Mouse (Mus musculus) embryonic facial prominence, embryonic 15.5 days (tissue): Measurements from ENCODE around the gene Rogdi. TPM values are rescaled to one million over a fixed set of nuclear protein-coding genes. Genes with fewer than 3 reads are reported as not detected.

ENCODE experiments used
- ATAC-seq: fragments of 200-750 bp; cut with Nextera tagmentation; 2 replicates; pipeline ENCODE4 v1.8.0; 2017; ENCODE audit warnings: low read depth, moderate TSS enrichment; ENCODE audit not compliant: insufficient number of reproducible peaks, low FRiP score, low TSS enrichment
- H3K27ac ChIP-seq: fragments of 300-500 bp; sonication (generic); replicated peaks from 2 replicates; pipeline ENCODE4 v1.5.1; 2015; ENCODE audit warnings: mild to moderate bottlenecking, inconsistent platforms
- H3K27me3 ChIP-seq: fragments of 300-500 bp; sonication (generic); 2 replicates; pipeline ENCODE4 v1.6.1; 2015; ENCODE audit warnings: inconsistent platforms
- H3K36me3 ChIP-seq: fragments of 300-500 bp; sonication (generic); 2 replicates; pipeline ENCODE4 v1.6.1; 2015; ENCODE audit warnings: mild to moderate bottlenecking, inconsistent platforms
- H3K4me1 ChIP-seq: fragments of 300-500 bp; sonication (generic); 2 replicates; pipeline ENCODE4 v1.6.1; 2015; ENCODE audit warnings: inconsistent platforms
- H3K4me2 ChIP-seq: fragments of 300-500 bp; sonication (generic); replicated peaks from 2 replicates; pipeline ENCODE4 v1.6.1; 2015; ENCODE audit warnings: mild to moderate bottlenecking, inconsistent platforms
- H3K4me3 ChIP-seq: fragments of 300-500 bp; sonication (generic); replicated peaks from 2 replicates; pipeline ENCODE4 v1.5.1; 2015; ENCODE audit warnings: mild to moderate bottlenecking, inconsistent platforms
- H3K9ac ChIP-seq: fragments of 300-500 bp; sonication (generic); 2 replicates; pipeline ENCODE4 v1.6.1; 2015; ENCODE audit warnings: inconsistent platforms
- H3K9me3 ChIP-seq: fragments of 300-500 bp; sonication (generic); replicated peaks from 2 replicates; pipeline ENCODE4 v1.6.1; 2016; ENCODE audit warnings: inconsistent platforms
- WGBS: fragments of 180-500 bp; shearing (Covaris S2); methylation state at CpG from one replicate; pipeline ENCODE4 v1.1.7; 2015; 5-methylcytosine and 5-hydroxymethylcytosine counted together
- polyA plus RNA-seq: library from polyadenylated mRNA; unstranded; fragments of >200 nt; fragmentation: Nextera tagmentation; extraction: Ambion mirVana; gene quantifications from 2 replicates; pipeline ENCODE4 v1.2.1, GENCODE M21; 2015

The Rogdi gene
- polyA plus RNA-seq, 1 experiment from 2014 or later = 69.8 TPM

DNA sequence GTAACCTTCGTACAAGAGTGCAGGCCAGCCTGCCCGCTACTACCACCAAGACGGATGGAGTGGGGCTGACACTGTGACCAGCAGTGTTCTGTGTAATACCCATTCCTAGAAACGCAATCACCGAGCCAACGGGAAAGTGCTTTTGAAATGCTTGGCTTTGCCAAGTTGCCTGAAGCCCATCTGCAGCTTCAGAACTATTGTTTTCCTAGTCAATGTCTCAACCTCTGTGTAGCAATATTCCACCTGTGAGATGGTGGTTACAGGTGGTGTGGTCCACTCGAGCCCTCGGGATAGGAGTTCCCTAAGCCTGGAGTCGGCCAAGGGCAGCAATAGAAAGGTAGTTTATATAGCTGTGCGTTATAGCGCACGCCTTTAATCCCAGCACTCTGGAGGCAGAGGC, 28.6 kb downstream of the Rogdi start:
- Histone ChIP-seq H3K36me3 (no peaks in the 10 kb centered on the region), H3K4me3 (no peak overlapping the region), H3K27me3 (no peaks in the 10 kb centered on the region), H3K9ac (no peak overlapping the region), H3K4me2 (no peak overlapping the region), H3K4me1 (no peaks in the 10 kb centered on the region), H3K9me3 (no peaks in the 10 kb centered on the region), H3K27ac (no peak overlapping the region)
- WGBS = 91% methylated on average over 12 of the region's 12 CpGs
- ATAC-seq = no peak

DNA sequence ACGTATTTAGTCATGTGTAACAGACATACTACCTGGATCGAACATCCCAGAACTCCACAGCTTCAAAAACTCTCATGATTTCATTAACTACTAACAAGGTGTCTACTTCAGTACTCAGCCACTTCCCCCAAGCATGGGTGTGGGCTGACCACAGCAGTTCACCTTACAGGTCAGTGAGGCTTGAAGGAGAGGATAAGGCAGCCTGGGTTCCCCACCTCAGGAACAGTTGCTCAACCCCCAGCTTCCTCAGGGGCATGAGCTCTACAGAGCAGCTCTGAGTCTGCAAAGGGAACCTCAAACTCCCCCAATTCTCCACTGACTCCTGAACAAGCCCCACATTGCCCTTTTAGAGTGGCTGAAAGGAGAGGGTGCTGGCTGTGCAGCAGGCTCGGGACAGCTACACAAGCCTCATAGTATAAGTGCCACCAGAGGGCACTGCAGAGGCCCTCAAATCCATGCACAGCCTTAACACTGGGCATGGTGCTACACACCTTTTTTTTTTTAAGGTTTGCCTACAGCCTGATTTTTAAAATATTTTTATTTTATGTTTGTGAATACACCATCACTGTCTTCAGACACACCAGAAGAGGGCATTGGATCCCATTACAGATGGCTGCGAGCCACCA, 33.5 kb downstream of the Rogdi start:
- WGBS = 67% methylated on average over 4 of the region's 4 CpGs
- Histone ChIP-seq H3K4me1 (no peaks in the 10 kb centered on the region), H3K9ac (no peak overlapping the region), H3K9me3 (no peaks in the 10 kb centered on the region), H3K4me3 (no peak overlapping the region), H3K36me3 (no peaks in the 10 kb centered on the region), H3K27ac (no peak overlapping the region), H3K4me2 (no peak overlapping the region), H3K27me3 (no peaks in the 10 kb centered on the region)
- ATAC-seq = no peak; the same call in 1 of the 2 replicates

- no peak overlapping the region for H3K27ac ChIP-seq
- H3K4me1 ChIP-seq = no peaks in the 10 kb centered on the region
- H3K27me3 ChIP-seq = no peaks in the 10 kb centered on the region
- no peaks in the 10 kb centered on the region for H3K36me3 ChIP-seq
- no peak overlapping the region for H3K4me3 ChIP-seq
- H3K9me3 ChIP-seq = no peaks in the 10 kb centered on the region
- H3K4me2 ChIP-seq = no peak overlapping the region
- 56% methylated on average over 5 of the region's 5 CpGs for WGBS
- no peak overlapping the region for H3K9ac ChIP-seq
- ATAC-seq = no peak
Observed at GRCm38 (mm10) chr16:4978275-4979051, 34.9 kb downstream of the Rogdi start.

GRCm38 (mm10) chr16:4976180-4976579, 37.2 kb downstream of the Rogdi start:
- no peak overlapping the region for H3K4me3 ChIP-seq
- WGBS = 60% methylated on average over 2 of the region's 2 CpGs
- H3K36me3 ChIP-seq = no peaks in the 10 kb centered on the region
- H3K4me1 ChIP-seq = no peaks in the 10 kb centered on the region
- no peak for ATAC-seq
- H3K27me3 ChIP-seq = no peaks in the 10 kb centered on the region
- no peak overlapping the region for H3K9ac ChIP-seq
- H3K4me2 ChIP-seq = no peak overlapping the region
- H3K27ac ChIP-seq = no peak overlapping the region
- H3K9me3 ChIP-seq = no peaks in the 10 kb centered on the region

- ATAC-seq = no peak
- Histone ChIP-seq H3K9ac (no peak overlapping the region), H3K9me3 (no peaks in the 10 kb centered on the region), H3K4me1 (no peaks in the 10 kb centered on the region), H3K27me3 (no peaks in the 10 kb centered on the region), H3K36me3 (no peaks in the 10 kb centered on the region), H3K4me3 (no peak overlapping the region), H3K27ac (no peak overlapping the region), H3K4me2 (no peak overlapping the region)
- WGBS = 85% methylated on average over 5 of the region's 5 CpGs
Observed at GRCm38 (mm10) chr16:4974521-4974920, 38.8 kb downstream of the Rogdi start.

- H3K27me3 ChIP-seq = no peaks in the 10 kb centered on the region
- no peaks in the 10 kb centered on the region for H3K9me3 ChIP-seq
- no peak for ATAC-seq
- no peaks in the 10 kb centered on the region for H3K36me3 ChIP-seq
- H3K9ac ChIP-seq = no peak overlapping the region
- H3K4me3 ChIP-seq = no peak overlapping the region
- H3K27ac ChIP-seq = no peak overlapping the region
- H3K4me1 ChIP-seq = no peaks in the 10 kb centered on the region
- H3K4me2 ChIP-seq = no peak overlapping the region
- 71% methylated on average over 4 of the region's 4 CpGs for WGBS
Observed at GRCm38 (mm10) chr16:4971626-4972025, 41.7 kb downstream of the Rogdi start.

DNA sequence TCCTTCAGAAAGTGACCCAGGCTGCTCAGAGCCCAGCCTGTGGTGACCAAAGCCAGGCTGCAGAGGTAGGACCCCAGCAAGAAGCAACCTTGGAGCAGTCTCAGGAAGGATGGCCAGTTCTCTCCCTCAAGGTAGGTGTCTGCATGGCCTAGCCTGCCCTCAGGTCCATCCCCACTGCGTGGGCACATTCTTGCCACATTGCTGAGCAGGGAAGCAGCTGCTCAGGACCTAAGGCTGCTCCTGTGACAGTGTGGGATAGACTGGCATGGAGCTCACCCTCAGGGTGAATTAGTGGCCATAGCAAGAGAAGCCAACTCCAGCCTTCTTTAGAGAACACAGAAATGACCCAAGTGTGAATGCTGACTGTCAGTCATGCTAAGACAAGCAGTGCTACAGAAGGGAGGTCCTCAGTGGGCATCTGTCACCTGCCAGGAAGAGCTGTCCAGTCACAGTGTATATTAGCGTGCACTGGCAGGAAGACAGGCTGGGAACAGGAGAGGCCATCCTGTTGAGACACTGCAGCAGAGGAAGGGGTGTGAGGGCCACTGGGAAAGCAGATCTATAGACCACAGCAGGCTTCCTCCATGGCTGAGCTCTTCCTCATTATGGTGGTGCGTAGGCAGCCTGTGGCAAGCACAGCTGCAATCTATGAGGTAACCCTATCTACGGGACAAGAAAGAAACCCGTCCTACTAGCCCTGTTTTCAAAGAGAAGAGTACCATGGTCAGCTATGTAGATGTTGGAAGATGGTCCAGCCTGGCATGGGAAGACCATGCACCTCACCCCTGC, 44.1 kb downstream of the Rogdi start:
- no peak overlapping the region for H3K4me2 ChIP-seq
- no peaks in the 10 kb centered on the region for H3K27me3 ChIP-seq
- peaks cover 6% of the 10 kb centered on the region; the same call in 1 of the 2 replicates for H3K4me1 ChIP-seq
- H3K9ac ChIP-seq = no peak overlapping the region
- 76% methylated on average over 5 of the region's 5 CpGs for WGBS
- H3K36me3 ChIP-seq = no peaks in the 10 kb centered on the region
- no peak overlapping the region for H3K4me3 ChIP-seq
- H3K27ac ChIP-seq = no peak overlapping the region
- H3K9me3 ChIP-seq = no peaks in the 10 kb centered on the region
- ATAC-seq = no peak

- no peaks in the 10 kb centered on the region for H3K27me3 ChIP-seq
- H3K4me1 ChIP-seq = peaks cover 7% of the 10 kb centered on the region
- no peak overlapping the region for H3K9ac ChIP-seq
- no peak overlapping the region for H3K4me3 ChIP-seq
- no peak overlapping the region for H3K4me2 ChIP-seq
- ATAC-seq = no peak
- H3K9me3 ChIP-seq = no peaks in the 10 kb centered on the region
- whole genome bisulfite sequencing = 78% methylated on average over 3 of the region's 3 CpGs
- H3K27ac ChIP-seq = no peak overlapping the region
- no peaks in the 10 kb centered on the region for H3K36me3 ChIP-seq
Observed at GRCm38 (mm10) chr16:4968426-4968825, 44.9 kb downstream of the Rogdi start.

- WGBS = 86% methylated on average over 8 of the region's 8 CpGs
- no peak for ATAC-seq
- Histone ChIP-seq H3K4me2 (0 out of 2 replicates have a peak overlapping the region, but pooled peaks have one; percentile 71), H3K27ac (no peak overlapping the region), H3K9ac (no peak overlapping the region), H3K36me3 (no peaks in the 10 kb centered on the region), H3K4me1 (peaks cover 22% of the 10 kb centered on the region), H3K27me3 (no peaks in the 10 kb centered on the region), H3K9me3 (no peaks in the 10 kb centered on the region), H3K4me3 (peak overlapping the region; percentile 85; the same call in 1 of the 2 replicates)
Observed at GRCm38 (mm10) chr16:4965392-4966129, 47.8 kb downstream of the Rogdi start.

DNA sequence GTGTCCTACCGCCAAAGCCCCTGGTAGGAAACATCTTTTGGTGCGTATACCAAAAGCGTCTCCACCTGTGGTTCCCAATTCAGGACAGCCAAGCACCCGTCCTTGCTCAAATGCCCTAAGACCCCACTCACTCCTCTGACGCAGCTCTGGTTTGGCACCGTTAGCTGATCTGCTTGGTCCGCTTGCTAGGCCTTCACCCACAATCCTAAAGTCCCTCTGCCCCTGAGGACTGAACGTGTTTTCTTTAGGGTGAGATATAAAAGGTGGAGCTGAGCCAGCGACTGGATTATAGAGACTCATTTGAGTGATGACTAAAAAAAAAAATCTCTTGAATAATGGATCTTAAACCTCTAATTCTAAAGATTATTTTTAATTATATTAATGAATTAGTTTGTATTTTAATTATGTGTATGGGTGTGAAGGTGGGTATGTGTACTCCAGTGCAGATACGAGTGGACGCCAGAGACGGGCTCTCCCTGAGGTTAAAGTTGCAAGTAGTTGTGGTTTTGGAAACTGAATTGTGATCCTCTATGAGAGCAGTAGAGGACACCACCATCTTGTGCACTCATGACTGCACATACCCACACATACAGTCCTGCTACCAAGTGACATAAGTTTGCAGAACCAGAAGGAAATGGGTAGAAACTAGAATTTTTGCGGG, 48.5 kb downstream of the Rogdi start:
- ATAC-seq = no peak

More for the DNA sequence above, 48.5 kb downstream of the Rogdi start:
- H3K9me3 ChIP-seq = no peaks in the 10 kb centered on the region
- WGBS = 20% methylated on average over 13 of the region's 13 CpGs
- peak overlapping the region; percentile 49 for H3K9ac ChIP-seq
- no peaks in the 10 kb centered on the region for H3K36me3 ChIP-seq
- peak overlapping the region; percentile 71 for H3K4me2 ChIP-seq
- peak overlapping the region; percentile 68 for H3K27ac ChIP-seq
- no peaks in the 10 kb centered on the region for H3K27me3 ChIP-seq
- peaks cover 23% of the 10 kb centered on the region for H3K4me1 ChIP-seq
- H3K4me3 ChIP-seq = peak overlapping the region; percentile 85
